Mouse (Mus musculus) macrophage (primary cell): Measurements from ENCODE around the gene Ism2. TPM values are rescaled to one million over a fixed set of nuclear protein-coding genes. Genes with fewer than 3 reads are reported as not detected.

Experiments
- H3K27ac ChIP-seq: fragments of 350-480 bp; formaldehyde crosslinking; 2 replicates; pipeline ENCODE4 v1.9.0; 2021
- H3K36me3 ChIP-seq: fragments of 350-480 bp; formaldehyde crosslinking; 2 replicates; pipeline ENCODE4 v1.9.0; 2021; ENCODE audit errors: inconsistent target
- H3K4me3 ChIP-seq: fragments of 350-480 bp; formaldehyde crosslinking; 2 replicates; pipeline ENCODE4 v1.9.0; 2021; ENCODE audit errors: inconsistent target
- H3K79me2 ChIP-seq: fragments of 350-480 bp; formaldehyde crosslinking; 2 replicates; pipeline ENCODE4 v1.9.0; 2021; ENCODE audit errors: inconsistent target
- WGBS: methylation state at CpG from one replicate; pipeline ENCODE4 v1.1.7; 2026; ENCODE audit warnings: inconsistent platforms; ENCODE audit not compliant: missing documents; 5-methylcytosine and 5-hydroxymethylcytosine counted together
- polyA plus RNA-seq: library from polyadenylated mRNA; stranded (reverse); fragments of 250-400 nt; gene quantifications from 3 replicates; pipeline ENCODE4 v1.2.4, GENCODE M21; 2018; ENCODE audit warnings: inconsistent platforms

Ism2 gene
- polyA plus RNA-seq, 1 experiment from 2014 or later, result not detected

DNA sequence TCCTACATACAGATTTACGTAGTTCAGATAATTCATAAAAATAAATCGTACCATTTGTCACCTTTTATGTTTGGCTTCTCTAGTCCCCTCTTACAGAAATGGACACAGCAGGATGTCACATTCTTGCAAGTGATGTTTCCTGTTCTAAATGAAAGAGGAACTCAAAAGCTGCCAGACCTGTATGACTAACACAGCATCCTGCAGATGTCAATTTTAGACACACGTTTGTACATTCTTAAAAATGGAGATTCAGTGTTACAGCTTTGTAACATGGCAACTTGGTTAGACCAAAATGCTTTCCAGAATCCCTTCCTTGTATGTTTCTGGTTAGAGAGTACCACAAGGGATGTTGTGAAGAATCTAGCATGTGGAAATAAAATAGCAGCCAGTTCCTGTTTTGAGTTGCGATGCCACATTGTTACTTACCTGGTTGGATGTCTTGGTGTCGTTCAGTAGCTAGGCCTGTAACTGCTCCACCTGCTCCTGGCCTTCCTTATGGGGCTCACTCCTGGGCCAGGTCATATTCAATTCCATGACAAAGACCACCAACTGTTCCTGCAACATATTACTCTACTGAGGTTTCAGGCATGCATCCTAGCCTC is 62.5 kb downstream of the Ism2 start:
- H3K27ac ChIP-seq, result peak overlapping the region; percentile 25; the same call in 1 of the 2 replicates
- H3K36me3 ChIP-seq, result peaks cover 33% of the 10 kb centered on the region
- WGBS, result 18% methylated on average over 5 of the region's 5 CpGs
- H3K4me3 ChIP-seq, result no peak overlapping the region
- H3K79me2 ChIP-seq, result no peaks in the 10 kb centered on the region

DNA sequence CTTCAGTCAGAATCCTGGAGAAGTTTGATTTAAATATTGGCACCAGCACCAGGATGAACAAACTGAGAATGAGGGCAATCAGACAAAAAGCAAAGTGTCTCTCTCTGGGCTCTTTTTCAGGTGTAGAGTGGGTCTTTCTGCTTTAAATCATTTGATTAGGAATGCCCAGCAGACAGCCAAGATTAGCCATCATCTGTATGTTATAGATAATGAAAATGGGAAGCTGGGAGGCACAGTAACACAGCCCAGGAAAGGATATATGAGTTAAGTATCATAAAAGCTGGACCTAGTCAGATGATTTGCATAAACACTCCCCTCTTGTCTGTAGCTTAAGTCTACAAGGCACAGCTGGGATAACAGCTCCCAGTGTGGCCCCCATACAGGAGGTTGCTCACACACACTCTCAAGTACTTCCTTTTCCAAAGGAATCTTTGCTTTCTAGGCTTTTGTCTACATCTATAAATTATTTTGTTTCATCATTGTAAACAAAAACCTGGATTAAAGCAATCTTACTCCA is 69.1 kb downstream of the Ism2 start:
- Histone ChIP-seq H3K27ac (no peak overlapping the region), H3K79me2 (no peaks in the 10 kb centered on the region), H3K36me3 (no peaks in the 10 kb centered on the region), H3K4me3 (no peak overlapping the region)

DNA sequence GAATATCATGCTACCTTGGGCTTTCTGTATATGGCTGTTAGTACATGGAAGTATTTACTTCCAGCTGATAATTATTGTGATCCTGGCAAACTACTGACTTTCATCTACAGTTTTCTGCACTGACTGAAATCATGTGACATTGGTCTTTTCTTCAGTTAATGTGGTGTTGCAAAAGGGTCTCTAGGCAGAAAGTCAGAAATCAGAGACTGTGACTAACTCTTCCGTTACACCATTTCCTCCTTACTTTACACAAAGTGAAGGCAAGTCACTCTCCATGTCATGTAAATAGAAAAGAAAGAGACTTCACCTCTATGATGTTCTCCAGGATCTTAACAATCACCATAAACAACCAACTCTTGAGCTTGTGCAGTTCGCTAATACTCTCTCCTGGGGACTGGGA is 69.9 kb downstream of the Ism2 start:
- Histone ChIP-seq H3K27ac (no peak overlapping the region; the same call in 1 of the 2 replicates), H3K4me3 (no peak overlapping the region), H3K36me3 (no peaks in the 10 kb centered on the region), H3K79me2 (no peaks in the 10 kb centered on the region)
- WGBS, result 59% methylated on average over 2 of the region's 2 CpGs

Other genes with a start within 250 kb of the Ism2 start
- gene Ngb, start 197.2 kb downstream of the Ism2 start, polyA plus RNA-seq, result 0.09 TPM in 1 of 3 replicates, not detected in the others
- gene Gstz1, start 152.5 kb downstream of the Ism2 start, polyA plus RNA-seq, result 14.6 to 20.4 TPM (median 19.2 TPM) in 3 replicates
- 5.8 to 7.9 TPM (median 5.8 TPM) in 3 replicates for gene Pomt2, start 151.7 kb downstream of the Ism2 start, polyA plus RNA-seq
- gene Samd15, start 100.0 kb downstream of the Ism2 start, polyA plus RNA-seq, result 0.48 to 1.2 TPM (median 0.73 TPM) in 3 replicates
- gene Tmed8, start 99.3 kb downstream of the Ism2 start, polyA plus RNA-seq, result 6.6 to 15.5 TPM (median 11.6 TPM) in 3 replicates
- gene Noxred1, start 61.0 kb downstream of the Ism2 start, polyA plus RNA-seq, result 0.31 to 0.40 TPM (median 0.32 TPM) in 3 replicates
- gene Vipas39, start 33.4 kb downstream of the Ism2 start, polyA plus RNA-seq, result 106 to 155 TPM (median 136 TPM) in 3 replicates
- 198 to 597 TPM (median 364 TPM) in 3 replicates for gene Ahsa1, start 33.2 kb downstream of the Ism2 start, polyA plus RNA-seq
- gene Sptlc2, start 88.7 kb upstream of the Ism2 start, polyA plus RNA-seq, result 96.4 to 117 TPM (median 96.5 TPM) in 3 replicates
- 44.6 to 126 TPM (median 109 TPM) in 3 replicates for gene Slirp, start 144.2 kb upstream of the Ism2 start, polyA plus RNA-seq
- 10.6 to 11.2 TPM (median 10.8 TPM) in 3 replicates for gene Alkbh1, start 144.3 kb upstream of the Ism2 start, polyA plus RNA-seq
- 90.8 to 150 TPM (median 111 TPM) in 3 replicates for gene Snw1, start 172.6 kb upstream of the Ism2 start, polyA plus RNA-seq
- not detected in 3 replicates for gene Gm5788, start 195.0 kb upstream of the Ism2 start, polyA plus RNA-seq
- gene Gm8300, start 214.6 kb upstream of the Ism2 start, polyA plus RNA-seq, result not detected in 3 replicates